Mouse (Mus musculus) MEL (cell line): Measurements from ENCODE around the gene Gm30191. TPM values are rescaled to one million over a fixed set of nuclear protein-coding genes. Genes with fewer than 3 reads are reported as not detected.

Experiments used
- DNase-seq: peaks from one replicate; pipeline ENCODE4 v3.0.0; 2011; ENCODE audit warnings: low read depth, low spot score
- H3K27ac ChIP-seq: 2 replicates; pipeline ENCODE4 v1.5.1; 2012; ENCODE audit warnings: low read depth, mild to moderate bottlenecking, control low read depth, low read length, moderate library complexity; ENCODE audit not compliant: control insufficient read depth
- H3K27me3 ChIP-seq, 2 experiments: fragments of 150-350 bp in 1 of 2; sonication (generic) in 1 of 2; 2 replicates each; pipeline ENCODE4 v1.6.1; 2012; ENCODE audit warnings: low read length in 2 of 2, mild to moderate bottlenecking in 2 of 2, improper control_type of control experiment in 1 of 2, moderate library complexity in 1 of 2; ENCODE audit not compliant: insufficient read depth in 2 of 2, control insufficient read depth in 1 of 2
- H3K36me3 ChIP-seq, 2 experiments: 2 replicates each; pipeline ENCODE4 v1.6.1; 2012 to 2014; ENCODE audit warnings: low read length in 2 of 2, improper control_type of control experiment in 1 of 2, inconsistent platforms in 1 of 2, mild to moderate bottlenecking in 1 of 2; ENCODE audit not compliant: insufficient read depth in 2 of 2, control insufficient read depth in 1 of 2
- H3K4me1 ChIP-seq, 2 experiments: fragments of 150-350 bp in 1 of 2; sonication (generic) in 1 of 2; 2 replicates each; pipeline ENCODE4 v1.6.1; 2012; ENCODE audit warnings: low read length in 2 of 2, improper control_type of control experiment in 1 of 2, mild to moderate bottlenecking in 1 of 2; ENCODE audit not compliant: insufficient read depth in 2 of 2, control insufficient read depth in 1 of 2
- H3K4me3 ChIP-seq, 2 experiments: fragments of 150-350 bp in 1 of 2; sonication (generic) in 1 of 2; 2 replicates each; pipeline ENCODE4 v1.5.1; 2012; ENCODE audit warnings: low read depth in 2 of 2, low read length in 2 of 2, mild to moderate bottlenecking in 2 of 2, moderate library complexity in 2 of 2, control low read depth in 1 of 2, improper control_type of control experiment in 1 of 2; ENCODE audit not compliant: control insufficient read depth in 1 of 2, insufficient read depth in 1 of 2
- H3K79me2 ChIP-seq: 2 replicates; pipeline ENCODE4 v1.6.1; 2012; ENCODE audit warnings: mild to moderate bottlenecking, low read length, moderate library complexity; ENCODE audit not compliant: control insufficient read depth, poor library complexity, insufficient read depth
- H3K9ac ChIP-seq: 2 replicates; pipeline ENCODE4 v1.6.1; 2012; ENCODE audit warnings: low read depth, mild to moderate bottlenecking, control low read depth, low read length, moderate library complexity; ENCODE audit not compliant: control insufficient read depth, poor library complexity, severe bottlenecking
- H3K9me3 ChIP-seq: fragments of 150-350 bp; sonication (generic); replicated peaks from 2 replicates; pipeline ENCODE4 v1.6.1; 2012; ENCODE audit warnings: mild to moderate bottlenecking, low read length, improper control_type of control experiment, moderate library complexity; ENCODE audit not compliant: insufficient read depth
- BHLHE40 ChIP-seq: IDR thresholded peaks from 2 replicates; pipeline ENCODE4 v1.6.1; 2012; ENCODE audit warnings: low read depth, mild to moderate bottlenecking, inconsistent platforms, low read length, improper control_type of control experiment, borderline replicate concordance
- CHD1 ChIP-seq: IDR thresholded peaks from 2 replicates; pipeline ENCODE4 v1.6.1; 2012; ENCODE audit warnings: low read depth, mild to moderate bottlenecking, inconsistent platforms, low read length, improper control_type of control experiment
- CHD2 ChIP-seq: IDR thresholded peaks from 2 replicates; pipeline ENCODE4 v1.6.1; 2011; ENCODE audit warnings: low read length, improper control_type of control experiment
- CTCF ChIP-seq, 3 experiments: IDR thresholded peaks in 2 of 3; conservative IDR thresholded peaks in 1 of 3; 2 replicates each; pipeline ENCODE4 v1.5.1; 2011 to 2012; ENCODE audit warnings: low read length in 3 of 3, low read depth in 2 of 3, mild to moderate bottlenecking in 2 of 3, improper control_type of control experiment in 1 of 3, inconsistent platforms in 1 of 3, mixed read lengths in 1 of 3, moderate library complexity in 1 of 3; ENCODE audit not compliant: control insufficient read depth in 1 of 3, insufficient read depth in 1 of 3, poor library complexity in 1 of 3, severe bottlenecking in 1 of 3
- E2F4 ChIP-seq: IDR thresholded peaks from 2 replicates; pipeline ENCODE4 v1.6.1; 2011; ENCODE audit warnings: low read depth, low read length, improper control_type of control experiment, borderline replicate concordance
- EP300 ChIP-seq, 2 experiments: IDR thresholded peaks; 2 replicates each; pipeline ENCODE4 v1.6.1; 2011; ENCODE audit warnings: improper control_type of control experiment in 2 of 2, low read length in 2 of 2, low read depth in 1 of 2, mild to moderate bottlenecking in 1 of 2
- GABPA ChIP-seq: IDR thresholded peaks from 2 replicates; pipeline ENCODE4 v1.6.1; 2012; ENCODE audit warnings: low read depth, mild to moderate bottlenecking, inconsistent platforms, low read length, improper control_type of control experiment, moderate library complexity
- HCFC1 ChIP-seq: IDR thresholded peaks from 2 replicates; pipeline ENCODE4 v1.6.1; 2012; ENCODE audit warnings: low read depth, mild to moderate bottlenecking, inconsistent platforms, low read length, improper control_type of control experiment, moderate library complexity
- KAT2A ChIP-seq: conservative IDR thresholded peaks from 2 replicates; pipeline ENCODE4 v1.6.1; 2012; ENCODE audit warnings: low read depth, low read length, improper control_type of control experiment, inconsistent platforms
- MAFK ChIP-seq: IDR thresholded peaks from 2 replicates; pipeline ENCODE4 v1.6.1; 2011; ENCODE audit warnings: low read depth, mild to moderate bottlenecking, low read length, improper control_type of control experiment, borderline replicate concordance
- MAX ChIP-seq: IDR thresholded peaks from 2 replicates; pipeline ENCODE4 v1.6.1; 2011; ENCODE audit warnings: low read length, improper control_type of control experiment
- MAZ ChIP-seq: IDR thresholded peaks from 2 replicates; pipeline ENCODE4 v1.6.1; 2012; ENCODE audit warnings: low read depth, mild to moderate bottlenecking, inconsistent platforms, low read length, improper control_type of control experiment
- MEF2A ChIP-seq: IDR thresholded peaks from 2 replicates; pipeline ENCODE4 v1.6.1; 2014; ENCODE audit warnings: low read depth, mild to moderate bottlenecking, inconsistent platforms, low read length, improper control_type of control experiment; ENCODE audit not compliant: poor library complexity, insufficient replicate concordance, severe bottlenecking; ENCODE audit errors: extremely low read depth
- MXI1 ChIP-seq: IDR thresholded peaks from 2 replicates; pipeline ENCODE4 v1.6.1; 2011; ENCODE audit warnings: mild to moderate bottlenecking, low read depth, low read length, improper control_type of control experiment
- MYB ChIP-seq: IDR thresholded peaks from 2 replicates; pipeline ENCODE4 v1.6.1; 2011; ENCODE audit warnings: mild to moderate bottlenecking, low read depth, low read length, improper control_type of control experiment
- MYC ChIP-seq: IDR thresholded peaks from 2 replicates; pipeline ENCODE4 v1.6.1; 2011; ENCODE audit warnings: low read depth, mild to moderate bottlenecking, low read length, improper control_type of control experiment, moderate library complexity
- NRF1 ChIP-seq: IDR thresholded peaks from 2 replicates; pipeline ENCODE4 v1.6.1; 2014; ENCODE audit warnings: low read depth, mild to moderate bottlenecking, inconsistent platforms, low read length, improper control_type of control experiment, moderate library complexity; ENCODE audit not compliant: poor library complexity, insufficient read depth, severe bottlenecking
- POLR2A ChIP-seq, 2 experiments: IDR thresholded peaks; 2 replicates each; pipeline ENCODE4 v1.6.1; 2011 to 2012; ENCODE audit warnings: low read length in 2 of 2, mild to moderate bottlenecking in 2 of 2, control low read depth in 1 of 2, improper control_type of control experiment in 1 of 2, low read depth in 1 of 2, moderate library complexity in 1 of 2; ENCODE audit not compliant: control insufficient read depth in 1 of 2, insufficient read depth in 1 of 2, poor library complexity in 1 of 2
- POLR2AphosphoS2 ChIP-seq: IDR thresholded peaks from 2 replicates; pipeline ENCODE4 v1.6.1; 2011; ENCODE audit warnings: low read length, improper control_type of control experiment
- RAD21 ChIP-seq: IDR thresholded peaks from 2 replicates; pipeline ENCODE4 v1.6.1; 2011; ENCODE audit warnings: mild to moderate bottlenecking, low read depth, low read length, improper control_type of control experiment
- RCOR1 ChIP-seq: IDR thresholded peaks from 2 replicates; pipeline ENCODE4 v1.6.1; 2012; ENCODE audit warnings: low read depth, mild to moderate bottlenecking, inconsistent platforms, low read length, improper control_type of control experiment
- SMC3 ChIP-seq: IDR thresholded peaks from 2 replicates; pipeline ENCODE4 v1.6.1; 2011; ENCODE audit warnings: low read depth, low read length, improper control_type of control experiment
- TAL1 ChIP-seq: IDR thresholded peaks from 2 replicates; pipeline ENCODE4 v1.6.1; 2012; ENCODE audit warnings: mild to moderate bottlenecking, inconsistent platforms, low read length, moderate library complexity, mixed read lengths
- TBP ChIP-seq: IDR thresholded peaks from 2 replicates; pipeline ENCODE4 v1.8.0; 2011; ENCODE audit warnings: low read depth, low read length, improper control_type of control experiment
- TCF12 ChIP-seq: IDR thresholded peaks from 2 replicates; pipeline ENCODE4 v1.6.1; 2014; ENCODE audit warnings: low read depth, mild to moderate bottlenecking, inconsistent platforms, low read length, improper control_type of control experiment, moderate library complexity
- USF1 ChIP-seq: IDR thresholded peaks from 2 replicates; pipeline ENCODE4 v1.6.1; 2014; ENCODE audit warnings: low read depth, mild to moderate bottlenecking, inconsistent platforms, low read length, improper control_type of control experiment, moderate library complexity
- USF2 ChIP-seq, 2 experiments: IDR thresholded peaks; 2 replicates each; pipeline ENCODE4 v1.6.1; 2011 to 2012; ENCODE audit warnings: improper control_type of control experiment in 2 of 2, low read length in 2 of 2, borderline replicate concordance in 1 of 2, inconsistent platforms in 1 of 2, low read depth in 1 of 2, mild to moderate bottlenecking in 1 of 2; ENCODE audit not compliant: insufficient read depth in 1 of 2
- ZKSCAN1 ChIP-seq: IDR thresholded peaks from 2 replicates; pipeline ENCODE4 v1.6.1; 2012; ENCODE audit warnings: low read depth, mild to moderate bottlenecking, inconsistent platforms, low read length, improper control_type of control experiment, moderate library complexity
- ZMIZ1 ChIP-seq: IDR thresholded peaks from 2 replicates; pipeline ENCODE4 v1.6.1; 2012; ENCODE audit warnings: low read depth, mild to moderate bottlenecking, inconsistent platforms, low read length, improper control_type of control experiment, moderate library complexity
- ZNF384 ChIP-seq: IDR thresholded peaks from 2 replicates; pipeline ENCODE4 v1.6.1; 2012; ENCODE audit warnings: low read depth, mild to moderate bottlenecking, inconsistent platforms, low read length, improper control_type of control experiment
- polyA plus RNA-seq, 2 experiments: library from polyadenylated mRNA; stranded (reverse) in 1 of 2; unstranded in 1 of 2; fragments of >175 nt in 1 of 2; fragments of >200 nt in 1 of 2; gene quantifications; 2 replicates each; pipeline versions ENCODE4 v1.2.1 to v1.2.4; 2012; ENCODE audit warnings: low replicate concordance in 2 of 2, low read depth in 1 of 2; ENCODE audit not compliant: insufficient read length in 2 of 2, insufficient read depth in 1 of 2, missing spikeins in 1 of 2
- total RNA-seq: library from RNA; depleted of rRNA; stranded (reverse); fragments of 300-350 nt; gene quantifications from 2 replicates; pipeline ENCODE4 v1.2.3, GENCODE M21; 2012

Gm30191 gene
- total and polyA plus RNA-seq, 3 experiments = not detected

DNA sequence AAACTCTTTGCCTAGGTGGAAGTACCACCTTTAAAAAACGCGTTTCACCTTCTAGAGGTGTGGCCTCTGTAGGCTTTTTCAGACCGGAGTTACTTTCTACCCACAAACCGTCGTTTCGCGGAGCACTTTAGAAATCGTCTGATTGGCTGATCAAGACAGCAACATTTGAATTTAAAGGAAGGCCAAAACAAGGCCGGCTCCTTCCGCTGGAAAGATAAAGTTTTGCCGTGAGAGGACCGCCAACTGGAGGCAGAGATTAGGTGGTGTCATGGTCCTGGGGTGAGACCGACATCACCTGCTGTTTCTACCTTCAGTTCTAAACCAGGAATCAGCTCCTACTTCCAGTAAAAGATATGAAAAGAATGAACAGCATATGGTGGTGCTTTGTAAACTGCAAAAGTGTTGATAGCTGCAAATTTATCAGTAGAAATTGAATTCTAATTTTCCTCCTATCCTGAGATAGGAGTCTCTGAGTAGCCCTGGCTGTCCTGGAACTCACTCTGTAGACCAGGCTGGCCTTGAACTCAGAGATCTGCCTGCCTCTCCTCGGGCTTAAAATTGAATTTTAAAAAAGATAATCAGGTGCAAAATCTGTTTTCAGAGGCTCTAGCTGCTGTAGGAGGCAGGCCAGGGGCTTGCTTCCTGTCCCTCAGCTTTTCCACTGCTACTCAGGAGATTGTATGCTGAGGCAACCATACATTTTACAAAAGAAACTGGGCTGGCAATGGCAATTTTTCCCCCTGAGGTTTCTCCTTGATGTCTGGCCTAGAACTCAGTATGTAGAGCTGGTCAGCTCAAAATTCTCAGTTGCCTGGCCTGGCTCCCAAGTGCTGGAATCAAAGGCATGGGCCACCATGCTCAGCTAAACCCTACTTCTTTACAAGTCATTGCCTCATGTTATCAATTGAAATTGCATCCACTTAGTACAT lies 26.9 kb downstream of the Gm30191 start (continued):
- peak; percentile 48 to 76 for TF ChIP-seq EP300 (IDR thresholded peaks at IDR 0.05; ENCODE audit: low read depth in 1 of 2, low read length in 2 of 2)
- TF ChIP-seq ZNF384 = no peak
- TF ChIP-seq HCFC1 = peak; percentile 74
- peak; percentile 64; the same call in 1 of the 2 replicates for TF ChIP-seq BHLHE40
- TF ChIP-seq TCF12 = peak; percentile 74
- peak; percentile 54; the same call in 1 of the 2 replicates for TF ChIP-seq RCOR1
- TF ChIP-seq MXI1 = peak; percentile 63; the same call in 1 of the 2 replicates
- TF ChIP-seq NRF1 = no peak
- peak; percentile 46; the same call in 1 of the 2 replicates for TF ChIP-seq KAT2A
- peak; percentile 79 for TF ChIP-seq TAL1
- TF ChIP-seq CHD2 = no peak
- TF ChIP-seq CHD1 = 0 out of 2 replicates have a peak, but pooled peaks have one; percentile 13

DNA sequence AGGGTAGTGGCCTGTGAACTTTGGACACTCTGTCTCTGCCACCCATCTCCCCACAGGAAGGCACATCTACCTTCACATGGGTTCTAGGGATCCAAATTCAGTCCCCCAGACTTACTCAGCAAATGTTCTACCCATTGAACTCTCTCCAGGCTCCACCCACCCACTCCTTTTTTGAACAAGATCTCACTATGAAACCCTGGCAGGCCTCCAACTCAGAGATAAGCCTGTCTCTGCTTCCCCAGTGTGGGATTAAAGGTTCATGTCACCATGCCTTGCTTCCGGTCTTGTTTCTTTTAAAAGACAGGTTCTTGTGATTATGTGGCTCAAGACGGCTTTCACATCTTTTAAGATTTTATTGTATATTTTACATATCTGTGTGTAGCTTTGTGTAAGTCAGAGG lies 38.2 kb downstream of the Gm30191 start:
- H3K9me3 ChIP-seq = no peaks in the 10 kb centered on the region
- H3K79me2 ChIP-seq = peaks cover 15% of the 10 kb centered on the region
- H3K27ac ChIP-seq = peak overlapping the region; percentile 73
- H3K4me1 ChIP-seq = peaks cover 2 to 21% of the 10 kb centered on the region in 2 experiments; a peak in 3 of 4 replicates
- DNase-seq = peak; percentile 91
- H3K36me3 ChIP-seq = peaks cover 11 to 24% of the 10 kb centered on the region in 2 experiments
- no peaks in the 10 kb centered on the region for H3K27me3 ChIP-seq
- H3K9ac ChIP-seq = no peak overlapping the region
- H3K4me3 ChIP-seq = no peak overlapping the region
- TF ChIP-seq NRF1 = no peak
- peak in 1 of 2 experiments; percentile 51; a peak in 2 of 4 replicates for TF ChIP-seq POLR2A (IDR thresholded peaks at IDR 0.05; ENCODE audit: control insufficient read depth in 1 of 2, insufficient read depth in 1 of 2, low read depth in 1 of 2, low read length in 2 of 2, poor library complexity in 1 of 2)
- TF ChIP-seq BHLHE40 = no peak
- peak; percentile 37; the same call in 1 of the 2 replicates for TF ChIP-seq RCOR1
- TF ChIP-seq SMC3 = no peak
- no peak for TF ChIP-seq CHD2
- no peak for TF ChIP-seq TBP
- peak; percentile 33; the same call in 1 of the 2 replicates for TF ChIP-seq MAFK
- TF ChIP-seq RAD21 = no peak
- TF ChIP-seq EP300 (IDR thresholded peaks at IDR 0.05; ENCODE audit: low read depth in 1 of 2, low read length in 2 of 2) = peak in 1 of 2 experiments; percentile 46; a peak in 2 of 4 replicates
- peak; percentile 50 for TF ChIP-seq POLR2AphosphoS2
- peak; percentile 80; the same call in 1 of the 2 replicates for TF ChIP-seq MYC
- no peak for TF ChIP-seq ZMIZ1
- TF ChIP-seq MAZ = 0 out of 2 replicates have a peak, but pooled peaks have one; percentile 19
- no peak for TF ChIP-seq CTCF (IDR thresholded peaks at IDR 0.05 in 2 of 3, conservative IDR thresholded peaks at IDR 0.05 in 1 of 3; ENCODE audit: control insufficient read depth in 1 of 3, insufficient read depth in 1 of 3, low read depth in 2 of 3, low read length in 3 of 3, poor library complexity in 1 of 3, severe bottlenecking in 1 of 3)
- TF ChIP-seq KAT2A = no peak
- no peak for TF ChIP-seq E2F4
- no peak for TF ChIP-seq TAL1
- no peak for TF ChIP-seq MYB
- 0 out of 2 replicates have a peak, but pooled peaks have one; percentile 23 for TF ChIP-seq MAX
- peak; percentile 31; the same call in 1 of the 2 replicates for TF ChIP-seq TCF12
- no peak for TF ChIP-seq MEF2A
- no peak for TF ChIP-seq USF2 (IDR thresholded peaks at IDR 0.05; ENCODE audit: borderline replicate concordance in 1 of 2, insufficient read depth in 1 of 2, low read depth in 1 of 2, low read length in 2 of 2)
- no peak for TF ChIP-seq USF1
- 0 out of 2 replicates have a peak, but pooled peaks have one; percentile 45 for TF ChIP-seq HCFC1
- TF ChIP-seq GABPA = no peak
- no peak for TF ChIP-seq ZKSCAN1
- TF ChIP-seq ZNF384 = no peak
